Mouse (Mus musculus) layer of hippocampus, postnatal 10 days (tissue): ENCODE data around the gene Espn. TPM values are rescaled to one million over a fixed set of nuclear protein-coding genes. Genes with fewer than 3 reads are reported as not detected.

Source experiments
- DNase-seq, 2 experiments: peaks; one replicate each; pipeline ENCODE4 v3.0.0; 2021; ENCODE audit warnings: low spot score in 2 of 2
- total RNA-seq, 2 experiments: library from RNA; stranded (reverse); gene quantifications; 2 replicates each; pipeline ENCODE4 v1.2.3; 2021

The Espn gene
- total RNA-seq, 2 experiments from 2014 or later, result 0.62 to 0.78 TPM

DNA sequence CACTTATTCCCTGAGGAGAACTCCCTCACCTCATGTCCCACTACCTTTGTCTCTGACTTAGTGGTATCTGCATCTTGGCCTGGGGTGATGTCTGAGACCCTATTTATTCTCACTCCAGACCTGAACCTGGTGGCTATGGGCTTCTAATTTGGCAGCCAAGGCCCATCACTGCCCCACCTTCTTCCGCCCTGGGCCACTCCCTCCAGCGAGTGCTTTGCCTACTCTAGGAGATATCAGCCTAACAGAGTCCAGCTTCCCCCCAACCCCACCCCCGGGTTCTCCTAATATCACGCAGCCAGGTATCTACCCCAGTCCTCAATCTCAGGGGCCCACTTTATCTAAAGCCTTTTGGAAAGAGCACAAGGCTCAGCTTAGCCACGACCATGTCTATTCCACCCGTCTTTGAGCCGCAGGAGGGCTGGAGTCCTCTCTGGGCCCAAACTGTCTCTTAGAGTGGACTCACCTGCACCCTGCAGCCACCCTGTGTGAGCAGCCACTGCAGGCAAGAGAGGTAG, 663 bp downstream of the Espn start:
- DNase-seq, result no peak

DNA sequence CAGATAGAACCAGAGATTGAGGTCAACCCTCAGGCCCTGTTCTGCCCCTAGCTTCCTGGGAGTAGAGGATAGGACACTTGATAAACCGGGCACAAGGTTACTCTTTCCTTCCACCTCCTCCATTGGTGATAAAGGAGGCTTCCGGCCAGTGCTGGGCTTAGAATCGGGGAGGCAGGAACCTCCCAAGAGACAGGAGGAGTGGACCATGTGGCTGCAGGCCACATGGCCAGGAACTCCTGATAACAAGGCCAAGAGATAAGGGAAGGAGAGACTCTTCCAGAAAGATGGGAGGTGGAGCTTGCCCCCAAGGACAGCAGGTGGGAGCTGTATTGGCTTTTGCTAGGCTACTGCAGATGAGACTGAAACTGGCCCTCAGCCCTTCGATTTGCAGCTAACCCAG, 1.6 kb downstream of the Espn start:
- DNase-seq, result no peak

GRCm38 (mm10) chr4:152146033-152146827, 5.9 kb downstream of the Espn start:
- DNase-seq, result no peak

- no peak for DNase-seq
Measured at GRCm38 (mm10) chr4:152145473-152145872, 6.7 kb downstream of the Espn start.

GRCm38 (mm10) chr4:152143632-152144031, 8.5 kb downstream of the Espn start:
- no peak for DNase-seq

- DNase-seq, result no peak
Measured at GRCm38 (mm10) chr4:152141521-152142135, 10.5 kb downstream of the Espn start.

DNA sequence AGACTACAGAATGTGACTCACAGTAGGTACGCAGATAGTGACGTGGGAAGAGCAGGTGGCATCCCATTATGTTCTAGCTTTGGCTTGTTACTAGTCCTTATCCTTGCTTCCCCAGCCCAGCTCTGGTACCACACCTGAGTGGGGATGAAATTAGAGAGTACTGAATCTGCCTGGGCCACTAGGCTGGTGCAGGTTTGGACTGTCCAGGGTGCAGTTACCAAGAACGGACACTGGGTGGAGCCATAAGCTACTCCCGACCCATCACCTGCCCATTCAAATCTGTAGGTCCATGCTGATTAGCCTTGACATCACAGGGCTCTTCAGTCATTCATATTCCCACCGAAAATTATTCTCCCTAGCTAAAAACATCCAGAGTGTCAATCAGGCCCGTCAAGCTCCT, 11.7 kb downstream of the Espn start:
- peak in 1 of 2 experiments; percentile 58 for DNase-seq

DNA sequence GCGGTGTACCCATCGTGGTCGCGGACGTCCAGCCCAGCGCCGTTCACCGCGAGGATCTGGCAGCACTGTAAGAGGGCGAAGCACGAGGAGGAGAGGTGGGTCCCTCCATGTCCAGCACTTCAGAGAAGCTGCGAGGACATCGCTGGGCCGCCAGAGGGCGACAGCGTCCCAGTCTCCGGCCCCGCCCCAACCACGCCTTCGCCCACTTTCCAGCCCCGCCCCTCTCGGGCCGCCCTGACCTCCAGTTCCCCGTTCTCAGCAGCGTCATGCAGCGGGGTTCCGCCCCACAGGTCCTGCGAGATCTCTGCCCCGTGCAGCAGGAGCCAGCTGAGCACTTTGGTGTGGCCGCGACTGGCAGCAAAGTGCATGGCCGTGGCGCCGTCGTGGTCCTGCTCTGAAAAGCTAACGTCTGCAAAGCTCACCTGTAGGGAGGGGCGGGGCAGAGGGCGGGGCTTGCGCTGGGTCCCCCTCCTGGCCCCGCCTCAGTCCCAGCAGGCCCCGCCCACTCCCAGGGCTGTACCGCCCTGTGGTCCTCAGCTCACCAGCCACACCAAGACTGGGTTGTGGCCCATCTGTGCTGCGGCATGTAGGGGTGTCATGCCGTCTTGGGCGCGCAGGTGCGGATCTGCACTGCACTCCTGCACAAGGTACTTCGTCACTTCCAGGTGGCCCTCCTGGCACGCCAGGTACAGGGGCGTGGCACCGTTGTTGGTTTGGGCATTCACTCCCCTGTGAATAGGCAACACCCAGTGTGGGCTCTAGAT, 13.5 kb downstream of the Espn start:
- DNase-seq, result peak; percentile 80 to 88

DNA sequence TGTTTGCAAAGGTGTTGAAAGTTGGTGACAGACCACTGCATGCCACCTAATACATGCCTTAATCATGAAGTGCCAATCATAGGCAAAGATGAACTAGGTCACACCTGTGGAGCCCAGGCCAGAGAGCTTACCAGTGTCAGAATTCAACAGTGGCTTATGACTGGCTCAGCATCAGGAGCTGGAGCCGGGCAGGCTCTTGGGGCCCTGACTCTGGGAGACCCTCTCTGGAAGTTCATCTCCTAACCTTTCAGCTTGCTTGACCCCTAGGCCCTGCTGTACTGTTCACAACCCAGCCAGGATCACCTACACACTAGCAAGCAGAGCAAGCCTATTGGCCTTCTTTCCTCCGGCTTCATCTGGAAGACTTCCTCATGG, 15.3 kb downstream of the Espn start:
- no peak for DNase-seq

DNA sequence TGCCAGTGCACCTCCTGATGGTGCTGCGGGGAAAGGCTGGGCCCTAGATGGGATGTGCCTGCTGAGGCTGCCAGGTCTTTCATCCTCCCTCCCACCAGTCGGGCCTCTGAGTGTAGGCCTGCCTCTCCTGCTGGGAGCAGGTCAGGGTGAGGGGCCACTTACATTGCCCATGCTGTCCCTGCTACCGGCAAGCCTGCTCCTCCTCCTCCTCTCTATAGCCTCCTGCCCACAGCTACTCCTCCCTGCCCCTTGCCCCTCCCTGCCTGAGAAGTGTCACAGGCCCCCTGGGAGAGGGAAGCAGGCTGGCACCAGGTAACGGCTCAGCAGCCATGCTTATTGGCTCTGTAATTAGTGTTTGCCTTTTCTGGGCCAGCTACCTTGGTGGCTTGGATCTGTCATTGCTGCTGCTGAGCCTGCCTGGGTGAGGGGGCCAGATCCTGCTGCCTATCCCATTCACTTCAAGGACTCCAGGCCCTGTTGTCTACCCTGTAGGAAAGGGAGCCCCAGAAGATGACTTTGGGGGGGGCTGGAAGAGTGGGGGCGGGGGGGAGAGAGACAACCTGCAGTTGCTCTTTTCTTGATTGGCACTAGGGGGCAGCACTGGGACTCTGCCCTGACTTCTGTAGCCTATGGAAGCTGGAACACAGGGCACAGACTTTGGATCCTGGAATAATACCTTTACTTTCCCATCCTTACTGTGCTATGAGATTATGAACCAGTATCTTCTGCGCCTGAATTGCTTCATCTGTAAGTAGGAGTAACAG, 15.9 kb downstream of the Espn start:
- peak in 1 of 2 experiments; percentile 28 for DNase-seq

GRCm38 (mm10) chr4:152135363-152135762, 16.8 kb downstream of the Espn start:
- DNase-seq, result no peak

GRCm38 (mm10) chr4:152134507-152134906, 17.7 kb downstream of the Espn start:
- DNase-seq, result no peak

- DNase-seq, result no peak
Measured at GRCm38 (mm10) chr4:152133213-152133612, 19.0 kb downstream of the Espn start.

- DNase-seq, result no peak
Measured at GRCm38 (mm10) chr4:152132772-152133169, 19.4 kb downstream of the Espn start.

DNA sequence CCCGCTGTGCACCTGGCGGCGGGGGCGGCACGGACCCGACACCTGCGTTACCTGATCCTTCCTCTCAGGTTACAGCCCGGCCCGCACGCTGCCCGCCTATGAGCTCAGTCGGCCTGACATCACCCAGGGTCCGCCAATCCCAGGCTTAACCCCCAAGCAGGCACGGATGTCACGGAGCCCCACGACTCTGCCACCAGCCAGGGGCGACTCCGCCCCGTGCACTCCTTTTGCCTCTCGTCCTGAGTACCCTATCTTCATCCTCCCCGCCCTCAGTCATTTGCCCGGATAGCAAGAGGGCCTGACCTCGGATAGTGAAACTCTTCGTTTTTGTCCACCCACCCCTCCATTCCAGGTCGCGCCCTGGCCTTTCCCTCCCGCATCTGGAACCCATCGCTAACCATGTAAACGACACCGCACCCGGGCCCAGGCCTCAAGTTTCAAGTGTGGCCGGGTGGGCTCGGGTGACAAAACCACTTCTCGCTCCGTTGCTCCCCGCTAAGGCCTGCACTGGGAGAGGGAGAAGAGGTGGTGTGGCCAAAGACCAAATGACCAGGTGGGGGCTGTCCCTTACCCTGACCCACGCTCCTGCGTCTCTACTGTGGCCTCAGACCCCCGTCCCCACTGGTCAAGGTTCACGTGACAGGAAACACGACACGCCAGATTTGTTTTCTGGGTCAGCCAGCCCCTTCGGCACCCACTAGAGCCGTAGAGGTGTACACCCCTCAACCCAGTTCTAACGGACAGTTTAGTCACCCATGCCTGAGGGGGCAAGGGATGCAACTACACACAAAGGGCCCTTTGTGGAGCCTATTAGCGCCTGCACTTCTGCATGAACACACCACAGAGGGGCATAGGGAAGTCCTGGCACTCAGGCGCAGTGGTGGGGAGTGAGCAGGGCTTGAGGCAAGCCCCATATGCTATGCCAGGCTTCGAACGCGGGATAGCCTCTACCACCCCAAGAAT, 20.1 kb downstream of the Espn start:
- no peak for DNase-seq

DNA sequence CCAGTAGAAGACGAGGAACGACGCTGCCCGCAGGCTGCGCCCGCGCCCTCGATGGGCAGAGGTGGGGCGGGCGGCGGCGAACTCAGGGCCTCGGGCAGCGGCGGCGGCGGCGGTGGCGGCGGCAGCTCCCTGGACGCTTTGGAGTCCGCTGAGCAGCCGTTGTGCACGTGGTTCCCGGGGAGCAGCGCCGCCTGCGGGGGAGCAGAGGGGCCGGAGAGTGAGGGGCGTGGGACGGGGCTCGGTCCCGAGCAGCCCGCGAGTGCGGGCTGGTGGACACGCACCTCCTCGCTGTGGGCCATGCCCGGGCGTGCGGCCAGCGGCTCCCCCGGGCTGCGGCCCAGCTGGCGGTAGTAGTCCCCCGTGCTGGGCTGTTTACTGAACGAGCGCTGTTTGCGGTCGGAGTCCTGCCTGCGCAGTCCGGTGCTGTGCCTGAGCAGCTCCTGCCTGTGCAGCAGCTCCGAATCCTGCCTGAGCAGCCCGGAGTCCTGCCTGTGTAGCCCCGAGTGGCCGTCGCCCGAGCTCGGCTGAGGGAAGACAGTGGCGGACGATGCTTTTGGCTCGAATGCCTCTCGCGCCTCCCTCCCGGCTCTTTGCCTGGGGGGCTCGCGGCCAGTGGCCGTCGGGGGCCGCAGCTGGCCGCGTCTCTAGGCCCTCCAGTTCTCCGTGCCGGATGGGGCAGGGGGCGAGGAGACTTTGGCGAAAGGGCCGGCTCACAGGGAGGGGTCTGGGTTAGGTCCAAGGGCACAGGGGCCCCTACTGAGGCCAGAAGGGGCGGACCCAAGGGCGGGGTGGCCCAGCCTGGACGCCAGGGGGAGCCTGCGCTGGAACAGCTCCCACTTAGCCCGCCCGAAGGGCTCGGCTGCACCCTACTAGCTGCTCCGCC, 21.2 kb downstream of the Espn start:
- peak; percentile 68 to 75 for DNase-seq

- DNase-seq, result no peak
Measured at GRCm38 (mm10) chr4:152129395-152129930, 22.7 kb downstream of the Espn start.

GRCm38 (mm10) chr4:152128784-152129183, 23.4 kb downstream of the Espn start:
- DNase-seq, result no peak

- DNase-seq, result no peak
Measured at GRCm38 (mm10) chr4:152127884-152128283, 24.3 kb downstream of the Espn start.
